Mouse (Mus musculus): ENCODE data around the gene Ralb.

GRCm38 (mm10) chr1:119460062-119460461 lies 44.5 kb downstream of the Ralb start:
- TF ChIP-seq POLR2A (IDR thresholded peaks at IDR 0.05; ENCODE audit: borderline replicate concordance, extremely low read depth, insufficient read depth, insufficient read length, poor library complexity, severe bottlenecking) (no peak), CTCF (IDR thresholded peaks at IDR 0.05; ENCODE audit: borderline replicate concordance, extremely low read depth, insufficient read depth, insufficient read length) (no peak)
